Mouse (Mus musculus) adrenal gland, postnatal 14 days (tissue): ENCODE data around the gene Zmpste24. TPM values are rescaled to one million over a fixed set of nuclear protein-coding genes. Genes with fewer than 3 reads are reported as not detected.

Source experiments
- total RNA-seq: library from RNA; stranded (reverse); gene quantifications from 2 replicates; pipeline ENCODE4 v1.2.3, GENCODE M21; 2021

Zmpste24 gene
- total RNA-seq, 1 experiment from 2014 or later = 36.9 TPM

Other genes starting within 250 kb of the Zmpste24 start
- 7.2 and 7.3 TPM in 2 replicates for gene Rims3, start 243.4 kb downstream of the Zmpste24 start, total RNA-seq
- 12.0 and 15.3 TPM in 2 replicates for gene Exo5, start 173.2 kb downstream of the Zmpste24 start, total RNA-seq
- gene Zfp69, start 146.5 kb downstream of the Zmpste24 start, total RNA-seq = 2.4 and 3.4 TPM in 2 replicates
- 31.5 and 42.3 TPM in 2 replicates for gene Smap2, start 81.0 kb downstream of the Zmpste24 start, total RNA-seq
- 1.0 and 1.1 TPM in 2 replicates for gene Col9a2, start 58.9 kb downstream of the Zmpste24 start, total RNA-seq
- not detected in 2 replicates for gene Tmco2, start 11.0 kb upstream of the Zmpste24 start, total RNA-seq
- gene Rlf, start 116.8 kb upstream of the Zmpste24 start, total RNA-seq = 16.5 TPM in 2 replicates
- not detected in 2 replicates for gene Gm12888, start 226.7 kb upstream of the Zmpste24 start, total RNA-seq